Mouse (Mus musculus): ENCODE data around the gene Olfr96. TPM values are rescaled to one million over a fixed set of nuclear protein-coding genes. Genes with fewer than 3 reads are reported as not detected.

Olfr96 gene
- polyA plus RNA-seq, 1 experiment from 2014 or later, result not detected

Other genes with a start within 250 kb of the Olfr96 start
- 0.40 and 0.68 TPM in 2 replicates for gene 2410137M14Rik, start 238.9 kb upstream of the Olfr96 start, polyA plus RNA-seq (2015; fragmentation: Nextera tagmentation; extraction: Ambion mirVana)
- 3.4 and 3.8 TPM in 2 replicates for gene H2-M5, start 230.6 kb upstream of the Olfr96 start, polyA plus RNA-seq (2015; fragmentation: Nextera tagmentation; extraction: Ambion mirVana)
- gene Zfp57, start 219.0 kb upstream of the Olfr96 start, polyA plus RNA-seq (2015; fragmentation: Nextera tagmentation; extraction: Ambion mirVana), result 289 and 324 TPM in 2 replicates
- gene Mog, start 196.7 kb upstream of the Olfr96 start, polyA plus RNA-seq (2015; fragmentation: Nextera tagmentation; extraction: Ambion mirVana), result 2.4 and 3.7 TPM in 2 replicates
- gene Gabbr1, start 174.2 kb upstream of the Olfr96 start, polyA plus RNA-seq (2015; fragmentation: Nextera tagmentation; extraction: Ambion mirVana), result 86.4 and 88.8 TPM in 2 replicates
- gene Olfr90, start 131.6 kb upstream of the Olfr96 start, polyA plus RNA-seq (2015; fragmentation: Nextera tagmentation; extraction: Ambion mirVana), result 0.06 TPM in 1 of 2 replicates, not detected in the other
- not detected in 2 replicates for gene Olfr91, start 121.9 kb upstream of the Olfr96 start, polyA plus RNA-seq (2015; fragmentation: Nextera tagmentation; extraction: Ambion mirVana)
- gene Olfr92, start 100.1 kb upstream of the Olfr96 start, polyA plus RNA-seq (2015; fragmentation: Nextera tagmentation; extraction: Ambion mirVana), result not detected in 2 replicates
- gene Olfr93, start 58.7 kb upstream of the Olfr96 start, polyA plus RNA-seq (2015; fragmentation: Nextera tagmentation; extraction: Ambion mirVana), result not detected in 2 replicates
- not detected in 2 replicates for gene Ubd, start 26.3 kb upstream of the Olfr96 start, polyA plus RNA-seq (2015; fragmentation: Nextera tagmentation; extraction: Ambion mirVana)
- 0.10 and 0.26 TPM in 2 replicates for gene Olfr94, start 19.2 kb upstream of the Olfr96 start, polyA plus RNA-seq (2015; fragmentation: Nextera tagmentation; extraction: Ambion mirVana)
- not detected in 2 replicates for gene Olfr95, start 7.0 kb upstream of the Olfr96 start, polyA plus RNA-seq (2015; fragmentation: Nextera tagmentation; extraction: Ambion mirVana)
- not detected in 2 replicates for gene Olfr97, start 17.2 kb downstream of the Olfr96 start, polyA plus RNA-seq (2015; fragmentation: Nextera tagmentation; extraction: Ambion mirVana)
- gene Olfr98, start 43.6 kb downstream of the Olfr96 start, polyA plus RNA-seq (2015; fragmentation: Nextera tagmentation; extraction: Ambion mirVana), result not detected in 2 replicates
- gene H2-M3, start 50.1 kb downstream of the Olfr96 start, polyA plus RNA-seq (2015; fragmentation: Nextera tagmentation; extraction: Ambion mirVana), result 1.3 and 1.6 TPM in 2 replicates
- not detected in 2 replicates for gene Olfr99, start 63.3 kb downstream of the Olfr96 start, polyA plus RNA-seq (2015; fragmentation: Nextera tagmentation; extraction: Ambion mirVana)
- not detected in 2 replicates for gene Olfr101, start 84.2 kb downstream of the Olfr96 start, polyA plus RNA-seq (2015; fragmentation: Nextera tagmentation; extraction: Ambion mirVana)
- gene Olfr102, start 96.9 kb downstream of the Olfr96 start, polyA plus RNA-seq (2015; fragmentation: Nextera tagmentation; extraction: Ambion mirVana), result not detected in 2 replicates
- not detected in 2 replicates for gene Olfr103, start 119.6 kb downstream of the Olfr96 start, polyA plus RNA-seq (2015; fragmentation: Nextera tagmentation; extraction: Ambion mirVana)
- gene Olfr104-ps, start 139.4 kb downstream of the Olfr96 start, polyA plus RNA-seq (2015; fragmentation: Nextera tagmentation; extraction: Ambion mirVana), result not detected in 2 replicates
- not detected in 2 replicates for gene Olfr105-ps, start 158.9 kb downstream of the Olfr96 start, polyA plus RNA-seq (2015; fragmentation: Nextera tagmentation; extraction: Ambion mirVana)
- not detected in 2 replicates for gene Olfr106-ps, start 170.2 kb downstream of the Olfr96 start, polyA plus RNA-seq (2015; fragmentation: Nextera tagmentation; extraction: Ambion mirVana)
- gene Olfr107, start 179.1 kb downstream of the Olfr96 start, polyA plus RNA-seq (2015; fragmentation: Nextera tagmentation; extraction: Ambion mirVana), result not detected in 2 replicates
- not detected in 2 replicates for gene Olfr108, start 225.3 kb downstream of the Olfr96 start, polyA plus RNA-seq (2015; fragmentation: Nextera tagmentation; extraction: Ambion mirVana)
- not detected in 2 replicates for gene Olfr109, start 238.8 kb downstream of the Olfr96 start, polyA plus RNA-seq (2015; fragmentation: Nextera tagmentation; extraction: Ambion mirVana)